In the genomic region with DNA sequence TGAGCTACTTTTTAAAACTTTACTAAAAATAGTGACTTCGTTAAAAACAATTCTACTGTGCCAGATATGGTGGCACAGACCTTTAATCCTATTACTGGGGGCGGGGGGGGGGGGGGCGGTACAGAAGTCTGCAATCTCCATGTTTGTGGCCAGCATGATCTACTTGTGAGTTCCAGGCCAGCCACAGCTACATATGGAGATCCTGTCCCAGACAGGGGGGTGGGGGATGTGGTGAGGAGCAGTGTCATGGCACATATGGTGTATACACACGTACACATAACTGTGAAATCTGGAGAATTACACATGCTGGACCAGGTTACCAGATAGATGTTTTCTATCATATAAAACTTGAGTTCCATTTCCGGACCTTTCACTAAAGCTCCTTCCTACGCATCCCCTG, we compare ENCODE assay signal across 18 mouse cellular contexts. TPM values are rescaled to one million over a fixed set of nuclear protein-coding genes. Genes with fewer than 3 reads are reported as not detected.
"Had no signal": no experiment of that assay in that cellular context is flagged by ENCODE, and none has a peak within 500 bp of the region (broad histone marks: within the 10 kb centered on the region; RNA-seq: fewer than 3 reads in every experiment).

No protein-coding gene starts in this region.

- H3K9me3 ChIP-seq: lung, embryonic 15.5 days; megakaryocyte, embryonic 14.5 days; midbrain, embryonic 13.5 days; neural tube, embryonic 12.5 days; stomach, embryonic 15.5 days had no signal

- H3K36me3 ChIP-seq: stomach, embryonic 15.5 days had no signal

- H3K9ac ChIP-seq: lung, embryonic 15.5 days; midbrain, embryonic 13.5 days; neural tube, embryonic 12.5 days; stomach, embryonic 15.5 days had no signal

- H3K27ac ChIP-seq: lung, embryonic 15.5 days; macrophage; midbrain, embryonic 13.5 days; neural tube, embryonic 12.5 days; stomach, embryonic 15.5 days; stomach, postnatal 0 days had no signal

- ATAC-seq: lung, postnatal 0 days; midbrain, embryonic 13.5 days; midbrain, embryonic 16.5 days had no signal

- H3K27me3 ChIP-seq: lung, embryonic 15.5 days; megakaryocyte, embryonic 14.5 days; midbrain, embryonic 13.5 days; neural tube, embryonic 12.5 days; stomach, embryonic 15.5 days had no signal

- H3K4me1 ChIP-seq: lung, embryonic 15.5 days; neural tube, embryonic 12.5 days; stomach, embryonic 15.5 days had no signal

- DNase-seq: lung, adult 18-20 months; lung, postnatal 14 days; lung, postnatal 36 days; right cerebral cortex, postnatal 14 days; thymus, adult 2 months; thymus, postnatal 25 days; thymus, postnatal 4 days had no signal

- H3K4me2 ChIP-seq: lung, embryonic 15.5 days; midbrain, embryonic 11.5 days; neural tube, embryonic 12.5 days; stomach, embryonic 15.5 days had no signal

- H3K4me3 ChIP-seq: lung, embryonic 15.5 days; megakaryocyte, embryonic 14.5 days; midbrain, embryonic 13.5 days; neural tube, embryonic 12.5 days; stomach, embryonic 15.5 days had no signal

RNA-seq across cellular contexts. Expression of gene Tmem156, which starts 45.1 kb away (rescaled TPM):
- polyA plus RNA-seq: midbrain, embryonic 11.5 days; midbrain, embryonic 13.5 days; midbrain, embryonic 16.5 days; neural tube, embryonic 14.5 days had no signal
